Mouse (Mus musculus) lung, postnatal 14 days (tissue): ENCODE data around the gene Mras.

Source experiments
- DNase-seq: peaks from one replicate; pipeline ENCODE4 v3.0.0; 2021

Mras gene

GRCm38 (mm10) chr9:99437031-99437764, at the start of gene Mras:
Gene Mras, minus strand, starts transcription at chr9:99437381.
- no peak for DNase-seq

- no peak for DNase-seq
Measured at GRCm38 (mm10) chr9:99485144-99485543, 48.0 kb upstream of the Mras start.

GRCm38 (mm10) chr9:99484632-99485031, 47.5 kb upstream of the Mras start:
- DNase-seq: no peak

- no peak for DNase-seq
Measured at GRCm38 (mm10) chr9:99483191-99483590, 46.0 kb upstream of the Mras start.

GRCm38 (mm10) chr9:99480764-99481163, 43.6 kb upstream of the Mras start:
- no peak for DNase-seq

GRCm38 (mm10) chr9:99479181-99479711, 42.1 kb upstream of the Mras start:
- no peak for DNase-seq

GRCm38 (mm10) chr9:99471334-99471733, 34.2 kb upstream of the Mras start:
- no peak for DNase-seq

GRCm38 (mm10) chr9:99470347-99471092, 33.3 kb upstream of the Mras start:
- no peak for DNase-seq

GRCm38 (mm10) chr9:99469681-99470273, 32.6 kb upstream of the Mras start:
- peak; percentile 16 for DNase-seq

GRCm38 (mm10) chr9:99468572-99468971, 31.4 kb upstream of the Mras start:
- DNase-seq: no peak

GRCm38 (mm10) chr9:99464876-99465275, 27.7 kb upstream of the Mras start:
- DNase-seq: no peak

- DNase-seq: no peak
Measured at GRCm38 (mm10) chr9:99459730-99460129, 22.5 kb upstream of the Mras start.

GRCm38 (mm10) chr9:99458529-99459208, 21.5 kb upstream of the Mras start:
- DNase-seq: peak; percentile 71

GRCm38 (mm10) chr9:99454211-99454610, 17.0 kb upstream of the Mras start:
- no peak for DNase-seq

- DNase-seq: no peak
Measured at GRCm38 (mm10) chr9:99451161-99451560, 14.0 kb upstream of the Mras start, which contains the start of gene Nme9. Gene Nme9, plus strand, starts transcription at chr9:99451475.

GRCm38 (mm10) chr9:99449886-99450647, 12.9 kb upstream of the Mras start:
- no peak for DNase-seq

GRCm38 (mm10) chr9:99447323-99447722, 10.1 kb upstream of the Mras start:
- DNase-seq: no peak

GRCm38 (mm10) chr9:99446259-99446658, 9.1 kb upstream of the Mras start:
- no peak for DNase-seq

- DNase-seq: peak; percentile 42
Measured at GRCm38 (mm10) chr9:99444590-99445178, 7.5 kb upstream of the Mras start.

- DNase-seq: no peak
Measured at GRCm38 (mm10) chr9:99441647-99442433, 4.7 kb upstream of the Mras start.

GRCm38 (mm10) chr9:99440941-99441340, 3.8 kb upstream of the Mras start:
- no peak for DNase-seq
